Mouse (Mus musculus) E14TG2a.4 (cell line): Measurements from ENCODE around the gene Gpr34.

ENCODE experiments used
- NANOG ChIP-seq: IDR thresholded peaks from 2 replicates; pipeline ENCODE4 v1.6.1; 2014; ENCODE audit warnings: borderline replicate concordance, low read length, mixed read lengths
- POU5F1 ChIP-seq: IDR thresholded peaks from 2 replicates; pipeline ENCODE4 v1.6.1; 2014; ENCODE audit warnings: low read length, borderline replicate concordance

GRCm38 (mm10) chrX:13668867-13669266 is 37.0 kb downstream of the Gpr34 start:
- TF ChIP-seq POU5F1 (no peak), NANOG (no peak)
